Mouse (Mus musculus): ENCODE data around the gene Fstl3. TPM values are rescaled to one million over a fixed set of nuclear protein-coding genes. Genes with fewer than 3 reads are reported as not detected.
A peak's percentile ranks its signal among the peaks of the same experiment; 100 is the strongest.
"Not testable (repeated sequence)": the region's sequence is repeated elsewhere in the genome, so short reads cannot be mapped to it uniquely, and the experiment has no call there.

The Fstl3 gene
- polyA plus RNA-seq, 1 experiment from 2014 or later = 21.7 TPM

- 80% methylated on average over 3 of the region's 3 CpGs for WGBS
- ATAC-seq (ENCODE audit: low read depth) = no peak
- H3K36me3 ChIP-seq (ENCODE audit: control insufficient read depth, insufficient read depth, low read length) = peaks cover 26% of the 10 kb centered on the region
These were observed 21.2 kb upstream of the Fstl3 start for GRCm38 (mm10) chr10:79755854-79756253.

GRCm38 (mm10) chr10:79756660-79757059, 20.4 kb upstream of the Fstl3 start:
- no peak overlapping the region for H3K9ac ChIP-seq (ENCODE audit: low read length)
- peaks cover 4% of the 10 kb centered on the region; the same call in 1 of the 2 replicates for H3K4me1 ChIP-seq (replicated peaks; ENCODE audit: control insufficient read depth, insufficient read depth, low read length)
- no peak for ATAC-seq (ENCODE audit: low read depth)
- 84% methylated on average over 24 of the region's 24 CpGs for WGBS
- H3K36me3 ChIP-seq (ENCODE audit: control insufficient read depth, insufficient read depth, low read length) = peaks cover 34% of the 10 kb centered on the region
- no peak overlapping the region for H3K4me2 ChIP-seq (ENCODE audit: low read depth, low read length)
- no peak overlapping the region for H3K27ac ChIP-seq (ENCODE audit: low read length)
- no peaks in the 10 kb centered on the region for H3K27me3 ChIP-seq (ENCODE audit: control insufficient read depth, insufficient read depth, low read depth, low read length)
- no peaks in the 10 kb centered on the region for H3K9me3 ChIP-seq (ENCODE audit: control insufficient read depth, low read length)
- no peak overlapping the region for H3K4me3 ChIP-seq (ENCODE audit: low read length)

More at GRCm38 (mm10) chr10:79755854-79756253, 21.2 kb upstream of the Fstl3 start:
- no peak overlapping the region for H3K4me2 ChIP-seq (ENCODE audit: low read depth, low read length)
- H3K27ac ChIP-seq (ENCODE audit: low read length) = no peak overlapping the region
- H3K27me3 ChIP-seq (ENCODE audit: control insufficient read depth, insufficient read depth, low read depth, low read length) = no peaks in the 10 kb centered on the region
- no peak overlapping the region for H3K4me3 ChIP-seq (ENCODE audit: low read length)
- no peaks in the 10 kb centered on the region for H3K9me3 ChIP-seq (ENCODE audit: control insufficient read depth, low read length)
- H3K9ac ChIP-seq (ENCODE audit: low read length) = no peak overlapping the region
- peaks cover 4% of the 10 kb centered on the region; the same call in 1 of the 2 replicates for H3K4me1 ChIP-seq (replicated peaks; ENCODE audit: control insufficient read depth, insufficient read depth, low read length)

DNA sequence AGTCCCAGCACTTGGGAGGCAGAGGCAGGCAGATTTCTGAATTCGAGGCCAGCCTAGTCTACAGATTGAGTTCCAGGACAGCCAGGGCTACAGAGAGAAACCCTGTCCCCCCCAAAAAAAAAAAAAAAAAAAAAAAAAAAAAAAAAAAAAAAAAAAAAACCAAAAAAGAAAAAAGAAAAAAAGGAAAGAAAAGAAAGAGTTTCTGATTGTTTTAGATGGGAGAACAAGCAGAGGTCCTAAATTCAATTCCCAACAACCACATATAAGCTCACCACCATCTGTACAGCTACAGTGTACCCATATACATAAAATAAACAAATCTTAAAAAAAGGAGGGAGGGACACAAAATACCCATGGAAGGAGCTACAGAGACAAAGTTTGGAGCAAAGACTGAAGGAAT, 17.4 kb upstream of the Fstl3 start:
- H3K27ac ChIP-seq (ENCODE audit: low read length); H3K4me3 ChIP-seq (ENCODE audit: low read length); H3K9ac ChIP-seq (ENCODE audit: low read length); H3K4me1 ChIP-seq (replicated peaks; ENCODE audit: control insufficient read depth, insufficient read depth, low read length); H3K9me3 ChIP-seq (ENCODE audit: control insufficient read depth, low read length); H3K4me2 ChIP-seq (ENCODE audit: low read depth, low read length); H3K27me3 ChIP-seq (ENCODE audit: control insufficient read depth, insufficient read depth, low read depth, low read length); ATAC-seq (ENCODE audit: low read depth): not testable (repeated sequence)
- H3K36me3 ChIP-seq (ENCODE audit: control insufficient read depth, insufficient read depth, low read length) = peaks cover 40% of the 10 kb centered on the region
- 88% methylated on average over 1 of the region's 1 CpGs for WGBS

- Histone ChIP-seq H3K4me3 (ENCODE audit: low read length) (no peak overlapping the region), H3K9ac (ENCODE audit: low read length) (no peak overlapping the region), H3K4me2 (ENCODE audit: low read depth, low read length) (no peak overlapping the region), H3K27me3 (ENCODE audit: control insufficient read depth, insufficient read depth, low read depth, low read length) (no peaks in the 10 kb centered on the region), H3K9me3 (ENCODE audit: control insufficient read depth, low read length) (no peaks in the 10 kb centered on the region), H3K27ac (ENCODE audit: low read length) (no peak overlapping the region), H3K4me1 (replicated peaks; ENCODE audit: control insufficient read depth, insufficient read depth, low read length) (peaks cover 6% of the 10 kb centered on the region), H3K36me3 (ENCODE audit: control insufficient read depth, insufficient read depth, low read length) (peaks cover 40% of the 10 kb centered on the region)
- ATAC-seq (ENCODE audit: low read depth) = no peak
- 86% methylated on average over 11 of the region's 11 CpGs for WGBS
These were observed 16.4 kb upstream of the Fstl3 start for GRCm38 (mm10) chr10:79760603-79761143.

GRCm38 (mm10) chr10:79762875-79763274, 14.2 kb upstream of the Fstl3 start:
- no peak overlapping the region for H3K4me3 ChIP-seq (ENCODE audit: low read length)
- ATAC-seq (ENCODE audit: low read depth) = no peak
- WGBS = 78% methylated on average over 3 of the region's 3 CpGs

DNA sequence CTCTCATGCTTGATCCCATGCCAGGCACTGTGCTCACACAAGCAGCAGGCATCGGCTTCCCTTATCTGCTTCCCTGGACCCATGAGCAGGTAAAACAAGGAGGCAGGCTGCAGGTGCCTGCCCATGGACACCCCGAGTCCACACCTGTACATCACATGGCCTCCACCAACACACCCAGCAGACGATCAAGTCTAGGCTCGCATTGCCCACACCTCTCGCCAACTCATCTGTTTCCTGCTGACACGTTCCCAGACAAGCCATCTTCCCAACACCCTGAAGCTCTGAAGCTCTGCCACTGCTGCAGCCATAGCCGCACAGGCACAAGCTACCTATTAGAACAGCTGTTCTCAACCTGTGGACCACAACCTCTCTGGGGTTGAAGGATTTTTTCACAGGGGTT, 12.8 kb upstream of the Fstl3 start:
- Histone ChIP-seq H3K27me3 (ENCODE audit: control insufficient read depth, insufficient read depth, low read depth, low read length) (no peaks in the 10 kb centered on the region), H3K9me3 (ENCODE audit: control insufficient read depth, low read length) (no peaks in the 10 kb centered on the region), H3K36me3 (ENCODE audit: control insufficient read depth, insufficient read depth, low read length) (peaks cover 20% of the 10 kb centered on the region), H3K4me2 (ENCODE audit: low read depth, low read length) (no peak overlapping the region), H3K4me1 (replicated peaks; ENCODE audit: control insufficient read depth, insufficient read depth, low read length) (peaks cover 16% of the 10 kb centered on the region), H3K27ac (ENCODE audit: low read length) (no peak overlapping the region), H3K9ac (ENCODE audit: low read length) (no peak overlapping the region), H3K4me3 (ENCODE audit: low read length) (no peak overlapping the region)
- 65% methylated on average over 7 of the region's 7 CpGs for WGBS
- no peak for ATAC-seq (ENCODE audit: low read depth)

More at GRCm38 (mm10) chr10:79762875-79763274, 14.2 kb upstream of the Fstl3 start:
- Histone ChIP-seq H3K9ac (ENCODE audit: low read length) (no peak overlapping the region), H3K4me1 (replicated peaks; ENCODE audit: control insufficient read depth, insufficient read depth, low read length) (peaks cover 13% of the 10 kb centered on the region), H3K36me3 (ENCODE audit: control insufficient read depth, insufficient read depth, low read length) (peaks cover 34% of the 10 kb centered on the region), H3K27me3 (ENCODE audit: control insufficient read depth, insufficient read depth, low read depth, low read length) (no peaks in the 10 kb centered on the region), H3K9me3 (ENCODE audit: control insufficient read depth, low read length) (no peaks in the 10 kb centered on the region), H3K4me2 (ENCODE audit: low read depth, low read length) (no peak overlapping the region), H3K27ac (ENCODE audit: low read length) (no peak overlapping the region)

DNA sequence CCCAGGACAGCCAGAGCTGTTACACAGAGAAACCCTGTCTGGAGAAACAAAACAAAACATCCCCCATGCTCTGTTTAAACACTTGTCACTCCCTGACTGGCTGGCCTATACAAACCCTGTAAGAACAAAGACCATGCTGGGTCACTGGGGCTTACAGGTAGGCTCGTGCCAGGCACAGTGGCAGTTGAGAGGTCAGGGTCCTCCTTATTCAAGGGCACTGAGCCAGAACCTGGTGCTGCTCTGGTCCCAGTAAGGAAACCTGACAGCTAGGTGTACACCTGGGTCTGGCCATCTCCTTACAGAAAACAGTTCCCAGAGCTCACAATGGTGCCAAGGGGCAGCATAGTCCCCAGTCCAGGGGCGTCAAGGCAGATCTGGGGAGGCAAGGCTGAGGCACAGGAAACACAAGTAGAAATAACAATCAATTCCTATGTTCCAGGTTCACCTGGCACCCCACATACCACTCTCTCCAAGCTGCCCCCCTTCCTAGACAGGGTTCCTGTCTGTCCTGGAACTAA, 11.8 kb upstream of the Fstl3 start:
- whole genome bisulfite sequencing = 39% methylated on average over 2 of the region's 2 CpGs
- Histone ChIP-seq H3K36me3 (ENCODE audit: control insufficient read depth, insufficient read depth, low read length) (peaks cover 18% of the 10 kb centered on the region), H3K27me3 (ENCODE audit: control insufficient read depth, insufficient read depth, low read depth, low read length) (no peaks in the 10 kb centered on the region), H3K4me3 (ENCODE audit: low read length) (peak overlapping the region; percentile 90), H3K4me1 (replicated peaks; ENCODE audit: control insufficient read depth, insufficient read depth, low read length) (peaks cover 16% of the 10 kb centered on the region), H3K9me3 (ENCODE audit: control insufficient read depth, low read length) (no peaks in the 10 kb centered on the region), H3K27ac (ENCODE audit: low read length) (no peak overlapping the region), H3K4me2 (ENCODE audit: low read depth, low read length) (peak overlapping the region; percentile 88), H3K9ac (ENCODE audit: low read length) (peak overlapping the region; percentile 93)
- no peak for ATAC-seq (ENCODE audit: low read depth)

DNA sequence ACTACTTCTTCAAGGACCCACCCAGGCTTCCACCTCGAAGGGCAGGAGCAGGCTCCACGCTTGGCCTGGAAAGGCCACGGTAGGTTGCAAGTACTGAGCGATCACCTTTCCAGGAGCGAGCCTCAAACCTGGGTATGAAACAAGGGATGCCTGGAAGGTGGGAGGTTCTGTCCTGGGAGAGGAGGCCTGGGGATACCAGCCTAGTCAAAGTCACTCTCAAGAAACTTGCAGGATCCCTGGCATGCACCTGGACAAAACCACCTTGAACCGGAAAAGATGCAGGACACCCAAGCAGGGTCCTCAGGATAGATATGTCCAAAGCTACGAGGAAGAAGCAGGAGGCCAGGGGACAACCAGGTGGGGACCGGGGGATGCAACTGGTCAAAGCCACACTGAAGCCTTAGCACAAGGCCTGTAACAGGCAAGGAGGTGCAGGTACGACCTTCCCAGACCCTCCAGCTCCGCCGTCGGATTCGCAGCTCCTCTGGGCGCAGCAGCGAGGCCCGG, 11.0 kb upstream of the Fstl3 start:
- ATAC-seq (ENCODE audit: low read depth) = no peak

GRCm38 (mm10) chr10:79766508-79767325, 10.4 kb upstream of the Fstl3 start, which contains the start of gene Rnf126:
TSS of gene Rnf126 (minus strand) at chr10:79766952.
- WGBS = under 1% methylated on average over 84 of the region's 101 CpGs
- peak within 1 kb of the TSS; percentile 94 for H3K27ac ChIP-seq (ENCODE audit: low read length)
- no peaks in the 10 kb centered on the region for H3K27me3 ChIP-seq (ENCODE audit: control insufficient read depth, insufficient read depth, low read depth, low read length)
- H3K9me3 ChIP-seq (ENCODE audit: control insufficient read depth, low read length) = no peaks in the 10 kb centered on the region
- peaks cover 16% of the 10 kb centered on the region for H3K4me1 ChIP-seq (replicated peaks; ENCODE audit: control insufficient read depth, insufficient read depth, low read length)
- peak within 1 kb of the TSS; percentile 90 for H3K4me3 ChIP-seq (ENCODE audit: low read length)
- peaks cover 6% of the 10 kb centered on the region for H3K36me3 ChIP-seq (ENCODE audit: control insufficient read depth, insufficient read depth, low read length)
- H3K4me2 ChIP-seq (ENCODE audit: low read depth, low read length) = peak within 1 kb of the TSS; percentile 88
- H3K9ac ChIP-seq (ENCODE audit: low read length) = peak within 1 kb of the TSS; percentile 93
- ATAC-seq (ENCODE audit: low read depth) = peak; percentile 94

More for the DNA sequence above, 11.0 kb upstream of the Fstl3 start:
- Histone ChIP-seq H3K36me3 (ENCODE audit: control insufficient read depth, insufficient read depth, low read length) (peaks cover 12% of the 10 kb centered on the region), H3K9ac (ENCODE audit: low read length) (peak overlapping the region; percentile 93), H3K27ac (ENCODE audit: low read length) (peak overlapping the region; percentile 94), H3K9me3 (ENCODE audit: control insufficient read depth, low read length) (no peaks in the 10 kb centered on the region), H3K4me2 (ENCODE audit: low read depth, low read length) (peak overlapping the region; percentile 88), H3K4me3 (ENCODE audit: low read length) (peak overlapping the region; percentile 90), H3K4me1 (replicated peaks; ENCODE audit: control insufficient read depth, insufficient read depth, low read length) (peaks cover 16% of the 10 kb centered on the region), H3K27me3 (ENCODE audit: control insufficient read depth, insufficient read depth, low read depth, low read length) (no peaks in the 10 kb centered on the region)
- WGBS = 5% methylated on average over 16 of the region's 16 CpGs
